Mouse (Mus musculus): ENCODE measurements around the gene Agbl5.

- no peak for TF ChIP-seq POLR2A (IDR thresholded peaks at IDR 0.05; ENCODE audit: borderline replicate concordance, extremely low read depth, insufficient read depth, insufficient read length, poor library complexity, severe bottlenecking)
- no peak for TF ChIP-seq CTCF (IDR thresholded peaks at IDR 0.05; ENCODE audit: borderline replicate concordance, extremely low read depth, insufficient read depth, insufficient read length)
Observed at GRCm38 (mm10) chr5:30878616-30879015, 9.9 kb upstream of the Agbl5 start.
